Mouse (Mus musculus): ENCODE measurements around the gene Plod2. TPM values are rescaled to one million over a fixed set of nuclear protein-coding genes. Genes with fewer than 3 reads are reported as not detected.

Plod2 gene
- polyA plus RNA-seq, 1 experiment: 36.3 TPM

DNA sequence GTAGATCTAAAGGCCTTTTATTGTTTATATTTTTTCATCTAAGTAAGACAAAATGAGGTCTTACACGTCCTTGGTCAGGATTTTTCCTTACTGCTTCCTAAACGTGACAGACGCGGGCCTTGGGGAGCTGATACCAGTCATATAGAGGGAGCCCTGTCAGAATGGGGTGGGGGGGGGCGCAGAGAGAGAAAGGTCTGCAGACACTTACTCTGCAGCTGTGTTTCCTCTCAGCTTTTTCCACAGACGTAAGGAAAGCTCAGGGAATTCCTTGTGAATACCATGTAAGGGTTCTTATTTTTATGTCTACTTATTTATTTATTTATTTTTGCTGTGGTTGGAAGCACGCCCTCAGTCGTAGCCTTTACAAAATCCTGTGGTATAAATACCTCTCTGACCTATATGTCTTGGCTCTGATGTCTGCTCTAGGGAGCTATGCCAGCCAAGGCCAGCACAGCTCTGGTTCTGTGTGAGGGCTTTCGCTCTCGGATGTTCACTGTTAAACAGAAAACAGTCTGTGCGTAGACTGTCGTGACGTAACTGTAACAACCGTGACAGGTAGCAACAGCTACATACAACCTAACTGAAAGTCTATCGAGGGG is 58.0 kb downstream of the Plod2 start:
- DNase-seq (ENCODE audit: low spot score): no peak

DNA sequence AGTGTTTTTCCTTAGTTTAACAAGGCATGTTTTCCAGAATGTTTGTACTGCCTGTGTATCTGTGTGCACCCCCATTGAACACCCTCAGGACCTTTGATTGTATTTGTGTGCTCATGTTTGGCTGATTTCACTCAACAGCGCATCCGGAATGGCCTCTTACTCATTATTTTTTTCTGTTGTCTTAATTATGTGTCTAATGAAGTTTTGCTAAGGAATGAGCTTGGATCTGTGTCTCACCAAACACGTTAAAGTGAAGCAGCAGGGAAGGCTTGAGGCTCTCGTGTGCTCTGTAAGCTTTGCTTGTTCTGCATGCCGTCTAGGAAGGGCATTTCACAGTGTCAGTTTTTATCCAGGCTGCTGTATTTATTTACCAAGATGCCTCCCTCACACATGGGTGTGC is 59.5 kb downstream of the Plod2 start:
- DNase-seq (ENCODE audit: low spot score): no peak

DNA sequence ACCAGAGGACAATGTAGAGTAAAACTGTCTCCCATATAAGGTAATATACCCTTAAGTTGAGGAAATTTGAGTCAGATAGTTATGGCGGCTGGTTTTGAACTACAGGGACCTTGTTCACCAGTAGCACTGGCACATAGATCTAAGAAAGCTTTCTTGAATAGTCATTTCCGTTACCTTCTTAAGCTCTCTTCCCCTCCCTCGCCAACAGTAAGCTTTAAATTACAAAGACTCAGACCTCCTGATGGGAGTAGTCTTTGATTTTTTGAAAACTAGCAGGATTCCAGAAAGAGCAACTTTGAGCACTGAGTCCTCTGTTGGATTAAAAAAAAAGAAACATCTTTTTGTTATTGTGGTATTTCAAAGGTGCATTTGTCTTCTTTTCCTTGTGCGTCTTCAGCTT is 61.5 kb downstream of the Plod2 start:
- DNase-seq (ENCODE audit: low spot score): no peak

DNA sequence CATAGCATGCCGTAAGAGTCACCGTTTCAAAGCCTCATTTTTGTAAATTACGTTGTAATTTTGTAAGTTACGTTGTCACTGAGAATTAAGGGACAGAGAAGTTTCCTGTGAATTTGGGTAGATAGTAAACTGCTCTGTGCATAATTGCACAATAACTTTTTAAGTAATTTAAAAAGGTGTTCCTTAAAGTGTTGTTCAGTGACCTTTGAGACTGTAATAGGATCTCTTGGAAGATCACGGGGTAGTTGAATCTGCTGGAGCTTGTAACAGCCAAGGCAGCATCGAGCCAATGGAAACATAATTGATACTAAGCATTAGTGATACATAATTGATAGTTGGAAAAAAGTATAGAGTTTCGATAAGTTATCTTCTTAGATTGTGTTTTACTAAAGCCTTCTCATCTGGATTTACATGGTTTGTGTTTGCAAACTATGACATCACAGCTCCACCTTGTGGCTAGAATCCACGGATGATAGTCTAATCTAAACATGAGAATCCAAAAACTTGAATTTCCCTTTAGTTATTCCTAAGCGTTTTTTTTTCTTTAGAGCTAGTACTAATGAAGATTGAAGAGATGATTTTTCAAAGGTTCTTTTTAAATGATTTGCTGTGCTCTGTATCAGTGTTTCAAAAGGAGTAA is 68.7 kb downstream of the Plod2 start:
- DNase-seq (ENCODE audit: low spot score): no peak

DNA sequence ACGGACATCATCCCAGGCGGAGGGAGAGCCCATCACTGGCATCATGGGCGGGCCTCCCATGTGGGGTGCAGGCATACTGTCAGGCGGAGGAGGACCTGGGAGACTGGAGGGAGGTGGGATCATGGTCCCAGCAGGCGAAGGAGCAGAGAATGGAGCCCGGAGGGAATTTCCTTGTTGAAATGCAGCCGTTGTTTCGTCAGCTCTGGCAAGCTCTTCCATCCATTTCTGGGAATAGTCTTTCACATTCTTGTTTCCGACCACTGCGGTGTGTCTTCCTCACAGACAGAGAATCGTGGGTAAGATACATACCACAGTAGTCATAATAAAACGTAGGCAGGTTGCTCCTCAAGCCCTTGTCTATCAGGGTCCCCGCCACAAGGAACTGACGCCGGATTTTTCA is 70.6 kb downstream of the Plod2 start:
- DNase-seq (ENCODE audit: low spot score): no peak

DNA sequence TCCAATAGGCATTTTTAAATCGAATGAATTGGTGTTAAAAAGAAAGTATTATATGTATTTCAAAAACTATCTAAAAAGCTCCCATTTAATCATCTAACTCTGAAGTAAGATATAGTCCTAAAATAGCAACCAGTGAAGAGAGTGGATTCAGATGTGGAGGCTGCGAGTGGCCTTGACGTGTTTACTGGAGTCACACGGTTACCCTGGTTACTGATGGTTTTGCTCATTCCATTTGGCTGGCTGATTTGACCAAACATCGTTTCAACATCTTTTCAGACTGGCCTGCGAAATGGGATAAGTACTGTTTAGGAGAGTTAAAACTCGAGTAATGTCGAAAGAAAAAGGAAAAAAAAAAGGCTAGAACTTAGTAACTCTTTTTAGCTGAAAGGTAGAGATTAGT is 71.2 kb downstream of the Plod2 start:
- no peak for DNase-seq (ENCODE audit: low spot score)

DNA sequence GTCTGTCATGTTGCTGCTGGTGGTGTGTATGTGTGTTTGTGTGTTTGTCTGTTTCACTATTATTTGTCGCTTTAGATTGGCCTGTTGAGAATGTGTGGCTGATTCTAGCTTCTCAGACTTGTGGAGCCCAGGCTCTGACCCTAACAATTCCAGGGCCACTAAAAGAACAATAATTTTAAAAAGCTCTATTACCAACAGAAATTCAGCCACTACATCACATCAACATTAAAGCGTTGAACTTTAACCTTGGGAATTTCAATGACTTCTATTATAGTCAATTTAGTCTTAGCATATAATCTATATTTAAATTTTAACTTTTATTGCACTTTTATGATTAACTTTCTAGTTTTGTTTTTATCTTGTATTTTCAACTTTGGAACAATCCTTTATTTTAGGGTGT is 74.4 kb downstream of the Plod2 start:
- no peak for DNase-seq (ENCODE audit: low spot score)

DNA sequence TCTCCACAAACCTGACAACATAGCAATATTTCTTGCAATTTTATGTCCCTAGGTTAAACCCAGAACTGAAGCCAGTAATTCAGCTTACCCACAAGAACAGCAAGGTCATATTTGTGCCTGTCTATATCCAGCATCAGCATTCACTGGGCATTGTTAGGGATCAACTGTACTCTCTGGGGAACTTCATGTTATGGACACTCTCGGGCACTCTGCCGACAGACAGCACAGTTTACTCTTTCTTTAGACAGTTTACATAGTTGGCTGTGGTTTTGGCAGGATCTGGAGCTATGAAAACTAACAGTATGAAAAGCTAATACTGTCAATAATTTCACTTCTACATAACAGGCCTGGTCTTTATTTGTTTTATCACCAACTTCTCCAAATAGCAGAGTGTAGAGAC is 75.4 kb downstream of the Plod2 start:
- DNase-seq (ENCODE audit: low spot score): no peak

DNA sequence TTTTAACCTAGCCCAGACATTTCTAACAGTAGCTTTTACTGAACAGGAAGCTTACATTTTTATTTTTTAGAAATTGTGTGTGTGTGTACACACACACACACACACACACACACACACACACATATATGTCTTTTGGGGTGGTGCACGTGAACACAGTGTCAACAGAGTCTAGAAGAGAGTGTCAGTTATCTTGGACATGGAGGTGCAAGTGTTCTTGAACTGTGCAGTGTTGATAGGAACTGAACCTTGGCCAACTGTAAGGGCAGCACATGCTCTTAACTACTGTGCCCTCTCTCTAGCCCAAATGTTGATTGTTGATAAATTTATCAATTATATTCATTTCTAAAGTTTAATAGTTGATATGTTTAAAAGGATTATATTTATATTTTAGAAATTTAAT is 78.1 kb downstream of the Plod2 start:
- DNase-seq (ENCODE audit: low spot score): no peak

DNA sequence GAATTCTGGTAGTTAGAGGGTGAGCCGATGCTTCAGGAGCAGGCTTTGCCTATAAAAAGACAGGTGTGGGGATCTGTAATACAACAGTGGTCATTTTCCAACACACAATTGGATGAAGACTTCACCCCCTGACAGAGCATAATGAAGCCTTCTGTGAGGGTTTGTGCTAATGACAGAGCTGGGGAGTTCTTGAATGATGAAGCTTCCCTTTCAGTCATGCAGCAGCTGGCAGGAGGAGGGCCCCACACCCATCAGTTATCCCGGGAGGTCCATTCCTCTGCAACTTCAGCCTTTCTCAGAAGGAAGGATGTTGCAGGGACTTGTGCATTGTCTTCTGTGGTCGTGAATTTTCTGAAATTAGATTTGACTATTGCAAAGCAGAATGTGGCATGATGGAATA is 79.2 kb downstream of the Plod2 start:
- no peak for DNase-seq (ENCODE audit: low spot score)

DNA sequence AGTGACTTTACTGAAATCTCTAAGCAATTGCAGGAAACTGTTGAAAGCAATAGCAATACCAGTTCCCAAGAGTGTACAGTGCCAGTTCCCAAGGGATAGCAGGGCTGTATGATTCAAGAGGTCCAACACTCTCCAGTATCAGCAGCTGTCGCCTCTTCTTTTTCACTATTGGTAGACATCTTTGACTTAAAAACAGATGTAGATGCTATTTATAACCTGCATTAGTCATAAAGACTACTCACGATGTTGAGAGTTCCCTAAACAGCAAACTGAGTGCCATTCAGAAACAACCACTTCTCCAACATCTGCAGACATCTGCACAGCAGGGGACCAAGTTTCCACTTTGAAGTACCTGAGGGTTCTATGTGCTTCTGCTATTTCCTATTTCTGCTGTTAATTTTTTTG is 79.9 kb downstream of the Plod2 start:
- no peak for DNase-seq (ENCODE audit: low spot score)

DNA sequence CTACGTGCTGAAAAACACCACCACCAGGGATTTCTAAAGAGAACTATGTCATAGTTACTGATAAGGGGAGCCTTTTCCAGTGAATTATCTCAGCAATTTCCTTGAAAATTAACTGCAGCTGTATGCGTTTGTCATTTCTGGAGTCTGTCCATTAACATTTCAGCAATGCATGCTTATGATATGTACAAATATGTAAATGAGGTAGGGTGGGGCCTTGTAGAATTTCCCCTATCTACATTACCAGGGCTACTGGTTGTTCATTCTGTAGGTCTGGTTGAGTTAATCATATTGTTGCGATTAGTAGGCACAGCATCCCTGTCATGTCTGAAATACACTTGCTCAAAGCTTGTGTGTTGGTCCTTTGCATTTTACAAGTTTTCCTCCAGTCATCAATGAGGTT is 92.8 kb downstream of the Plod2 start:
- DNase-seq (ENCODE audit: low spot score): no peak

DNA sequence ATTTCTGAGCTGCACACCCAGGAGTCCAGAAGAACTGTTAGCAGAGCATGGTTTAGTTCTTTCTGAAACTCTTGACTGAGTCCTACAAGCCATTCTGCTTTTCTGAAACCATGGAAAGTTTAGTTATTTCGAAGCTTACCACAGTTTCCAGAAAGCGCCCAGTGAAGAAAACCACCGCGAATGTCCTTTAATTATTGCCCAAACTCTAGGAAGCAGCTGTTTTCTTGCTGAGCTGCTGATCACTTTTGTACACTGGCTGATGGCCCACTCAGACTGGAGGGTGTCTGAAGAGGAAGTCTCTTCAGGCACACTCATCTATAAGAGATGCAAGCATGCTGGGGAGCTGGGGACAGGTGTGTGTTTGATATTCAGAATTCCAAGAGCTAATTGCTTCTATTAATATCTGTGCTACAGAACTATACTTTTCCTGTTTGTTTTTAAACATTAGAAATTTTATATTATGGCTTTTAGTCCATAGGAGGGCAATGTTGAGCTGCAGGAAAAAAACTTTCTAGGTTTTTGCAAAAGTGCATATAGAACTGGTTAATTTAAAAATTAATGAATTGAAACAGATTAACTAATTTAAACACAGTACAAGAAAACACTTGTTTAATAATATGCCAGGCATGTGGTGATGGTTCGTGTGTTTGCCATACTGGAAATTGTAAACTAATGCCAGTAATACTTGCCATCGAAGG is 97.3 kb downstream of the Plod2 start:
- no peak for DNase-seq (ENCODE audit: low spot score)

DNA sequence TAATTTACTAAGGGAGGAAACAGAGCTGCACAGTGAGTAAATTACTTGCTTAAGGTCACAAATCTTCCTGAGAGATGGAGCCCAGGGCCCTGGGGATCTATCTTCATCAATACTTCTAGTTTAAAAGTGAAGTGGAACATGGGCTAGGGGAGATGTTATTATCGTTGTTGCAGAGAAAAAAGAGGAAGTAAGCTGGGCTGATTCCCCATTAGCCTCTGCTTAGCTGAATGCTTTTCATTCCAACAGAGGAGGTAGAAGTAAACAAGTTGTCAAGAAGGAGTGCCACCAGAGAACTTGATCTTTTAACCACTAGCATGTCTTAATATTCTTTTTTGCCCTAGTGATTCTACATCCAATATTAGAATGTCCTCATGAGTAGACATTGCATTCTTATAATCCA is 99.7 kb downstream of the Plod2 start:
- no peak for DNase-seq (ENCODE audit: low spot score)

Other genes starting within 250 kb of the Plod2 start
- gene 1700057G04Rik, start 232.8 kb upstream of the Plod2 start, polyA plus RNA-seq (2012; rRNA removed): not detected in 2 replicates
- 32.9 and 33.5 TPM in 2 replicates for gene Plscr4, start 84.8 kb upstream of the Plod2 start, polyA plus RNA-seq (2012; rRNA removed)